Mouse (Mus musculus) liver, adult 2 months (tissue): ENCODE measurements around the gene Slc44a4. TPM values are rescaled to one million over a fixed set of nuclear protein-coding genes. Genes with fewer than 3 reads are reported as not detected.
A peak's percentile ranks its signal among the peaks of the same experiment; 100 is the strongest.
"Not testable (repeated sequence)": the region's sequence is repeated elsewhere in the genome, so short reads cannot be mapped to it uniquely, and the experiment has no call there.

ENCODE experiments used
- DNase-seq: peaks from one replicate; pipeline ENCODE4 v3.0.0-alpha.2; 2011; ENCODE audit warnings: low read depth, low spot score; ENCODE audit errors: extremely low read depth
- H3K27ac ChIP-seq: fragments of 200-500 bp; replicated peaks from 2 replicates; pipeline ENCODE4 v1.5.1; 2012; ENCODE audit warnings: low read depth, mild to moderate bottlenecking, control low read depth, inconsistent platforms, low read length; ENCODE audit not compliant: insufficient read depth
- H3K27me3 ChIP-seq: fragments of 200-500 bp; 2 replicates; pipeline ENCODE4 v1.6.1; 2012; ENCODE audit warnings: mild to moderate bottlenecking, moderate library complexity, low read length, inconsistent platforms; ENCODE audit not compliant: control insufficient read depth, insufficient read depth
- H3K36me3 ChIP-seq: fragments of 200-500 bp; 2 replicates; pipeline ENCODE4 v1.6.1; 2012; ENCODE audit warnings: low read length, inconsistent platforms; ENCODE audit not compliant: control insufficient read depth, insufficient read depth
- H3K4me1 ChIP-seq: fragments of 200-500 bp; 2 replicates; pipeline ENCODE4 v1.6.1; 2011; ENCODE audit warnings: low read length; ENCODE audit not compliant: control insufficient read depth, insufficient read depth
- H3K4me3 ChIP-seq: fragments of 200-500 bp; 2 replicates; pipeline ENCODE4 v1.5.1; 2011; ENCODE audit warnings: low read depth, mild to moderate bottlenecking, control low read depth, low read length, moderate library complexity; ENCODE audit not compliant: insufficient read depth
- H3K79me2 ChIP-seq: fragments of 200-500 bp; 2 replicates; pipeline ENCODE4 v1.6.1; 2012; ENCODE audit warnings: inconsistent platforms, mild to moderate bottlenecking, low read length, moderate library complexity; ENCODE audit not compliant: control insufficient read depth, insufficient read depth
- H3K9ac ChIP-seq: fragments of 200-500 bp; 2 replicates; pipeline ENCODE4 v1.6.1; 2012; ENCODE audit warnings: low read depth, mild to moderate bottlenecking, control low read depth, inconsistent platforms, low read length
- CTCF ChIP-seq: fragments of 200-500 bp; IDR thresholded peaks from 2 replicates; pipeline ENCODE4 v1.5.1; 2011; ENCODE audit warnings: low read depth, low read length, control low read depth
- POLR2A ChIP-seq: fragments of 200-500 bp; IDR thresholded peaks from 2 replicates; pipeline ENCODE4 v1.6.1; 2011; ENCODE audit warnings: low read length, control low read depth; ENCODE audit not compliant: insufficient read depth; ENCODE audit errors: extremely low read depth
- WGBS: fragments of 180-500 bp; shearing (Covaris S2); methylation state at CpG from one replicate; pipeline ENCODE4 v1.1.7; 2018; 5-methylcytosine and 5-hydroxymethylcytosine counted together
- polyA plus RNA-seq: library from polyadenylated mRNA; depleted of rRNA; stranded (reverse); fragments of >200 nt; gene quantifications from 2 replicates; pipeline ENCODE4 v1.2.3, GENCODE M21; 2012
- total RNA-seq: library from RNA; depleted of rRNA; stranded (reverse); fragments of >200 nt; gene quantifications from 2 replicates; pipeline ENCODE4 v1.2.3, GENCODE M21; 2014

Slc44a4 gene
- total and polyA plus RNA-seq, 2 experiments = 0.18 to 0.35 TPM

DNA sequence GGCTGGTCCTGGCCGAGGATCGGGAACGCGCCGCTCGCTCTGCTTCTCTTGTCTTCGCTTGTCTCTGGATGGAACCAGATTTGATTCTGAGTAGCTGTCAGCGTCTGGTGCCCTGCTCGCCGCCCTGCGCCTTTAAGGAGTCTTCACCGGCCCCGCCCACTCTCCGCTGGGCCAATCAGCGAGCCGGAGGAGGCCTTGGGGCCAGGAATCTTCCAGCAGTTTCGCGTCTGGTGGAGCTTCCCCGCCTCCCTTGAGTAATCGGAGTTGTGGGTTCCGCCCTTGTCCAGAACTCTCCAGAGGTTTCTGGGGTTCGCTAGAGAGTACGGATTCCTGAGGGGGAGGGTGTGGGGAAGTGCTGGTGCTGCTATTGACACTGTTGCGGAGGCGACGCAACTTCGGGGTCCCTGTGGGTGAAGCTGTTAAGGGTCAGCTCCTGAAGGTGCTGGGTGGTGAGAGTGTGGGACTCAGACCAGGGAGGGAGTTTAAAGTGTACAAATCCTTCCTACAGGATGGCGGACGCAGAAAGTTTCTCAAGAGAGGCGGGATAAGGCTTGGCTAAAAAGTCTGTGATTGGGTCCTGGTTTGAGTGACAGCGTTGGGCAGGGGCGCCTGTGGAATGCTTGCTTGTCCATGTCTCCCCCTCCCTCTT, 45.0 kb downstream of the Slc44a4 start, which contains the start of gene Hspa1b:
TSS of gene Hspa1b (minus strand) at position 109 of the 649 bp plus-strand sequence.
- peak within 1 kb of the TSS; percentile 54 for H3K4me3 ChIP-seq
- not testable (repeated sequence) for H3K79me2 ChIP-seq, H3K36me3 ChIP-seq, H3K4me1 ChIP-seq, H3K27me3 ChIP-seq
- peak within 1 kb of the TSS; percentile 81 for H3K27ac ChIP-seq
- WGBS = under 1% methylated on average over 32 of the region's 32 CpGs
- H3K9ac ChIP-seq = peak within 1 kb of the TSS; percentile 74
- TF ChIP-seq POLR2A = peak; percentile 53; the same call in 1 of the 2 replicates
- DNase-seq = peak; percentile 68

GRCm38 (mm10) chr17:34959881-34960515, 45.7 kb downstream of the Slc44a4 start:
- Histone ChIP-seq H3K27me3 (no peaks in the 10 kb centered on the region), H3K9ac (peak overlapping the region; percentile 74), H3K4me1 (peaks cover 7% of the 10 kb centered on the region), H3K36me3 (no peaks in the 10 kb centered on the region), H3K27ac (peak overlapping the region; percentile 81), H3K4me3 (peak overlapping the region; percentile 4; the same call in 1 of the 2 replicates), H3K79me2 (no peaks in the 10 kb centered on the region)
- DNase-seq = peak; percentile 64
- WGBS = 14% methylated on average over 12 of the region's 12 CpGs
- no peak for TF ChIP-seq POLR2A
- TF ChIP-seq CTCF = no peak

DNA sequence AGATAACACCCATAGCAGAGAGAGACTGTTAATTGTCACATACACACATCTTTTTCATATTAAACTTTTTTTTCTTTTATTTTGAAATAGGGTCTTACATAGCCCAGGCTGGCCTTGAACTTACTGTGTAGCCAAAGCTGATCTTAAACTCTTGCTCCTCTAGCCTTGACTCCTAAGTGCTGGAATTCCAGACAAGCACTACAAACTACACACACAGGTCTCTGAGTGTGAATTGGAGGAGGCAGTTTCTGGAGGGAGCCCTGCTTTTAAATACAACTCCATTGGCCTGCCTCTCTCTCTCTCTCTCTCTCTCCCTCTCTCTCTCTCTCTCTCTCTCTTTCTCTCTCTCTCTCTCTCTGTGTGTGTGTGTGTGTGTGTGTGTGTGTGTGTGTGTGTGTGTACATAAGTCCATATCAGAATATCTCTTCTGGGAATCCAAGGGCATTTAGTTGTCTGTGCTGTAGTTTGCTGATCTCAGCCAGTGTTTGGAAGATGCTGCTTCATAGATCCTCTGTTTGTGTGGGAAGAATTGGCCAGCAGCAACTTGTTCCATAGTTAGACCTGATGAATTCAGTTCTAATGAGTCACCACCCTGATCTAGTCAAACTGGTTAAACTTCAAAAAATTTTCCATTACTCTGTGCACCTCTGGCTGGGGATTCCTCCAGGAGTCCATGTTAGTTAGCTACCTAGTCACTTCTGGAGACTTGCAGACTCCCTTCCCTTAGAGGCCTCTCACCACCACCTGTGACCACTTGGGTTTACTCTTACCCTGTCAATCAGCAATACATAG, 46.6 kb downstream of the Slc44a4 start:
- H3K79me2 ChIP-seq = no peaks in the 10 kb centered on the region
- no peak for TF ChIP-seq POLR2A
- TF ChIP-seq CTCF = no peak
- no peaks in the 10 kb centered on the region for H3K36me3 ChIP-seq
- no peaks in the 10 kb centered on the region for H3K27me3 ChIP-seq
- no peak overlapping the region for H3K27ac ChIP-seq
- no peak overlapping the region for H3K9ac ChIP-seq
- DNase-seq = no peak
- peaks cover 5% of the 10 kb centered on the region for H3K4me1 ChIP-seq
- no peak overlapping the region for H3K4me3 ChIP-seq

DNA sequence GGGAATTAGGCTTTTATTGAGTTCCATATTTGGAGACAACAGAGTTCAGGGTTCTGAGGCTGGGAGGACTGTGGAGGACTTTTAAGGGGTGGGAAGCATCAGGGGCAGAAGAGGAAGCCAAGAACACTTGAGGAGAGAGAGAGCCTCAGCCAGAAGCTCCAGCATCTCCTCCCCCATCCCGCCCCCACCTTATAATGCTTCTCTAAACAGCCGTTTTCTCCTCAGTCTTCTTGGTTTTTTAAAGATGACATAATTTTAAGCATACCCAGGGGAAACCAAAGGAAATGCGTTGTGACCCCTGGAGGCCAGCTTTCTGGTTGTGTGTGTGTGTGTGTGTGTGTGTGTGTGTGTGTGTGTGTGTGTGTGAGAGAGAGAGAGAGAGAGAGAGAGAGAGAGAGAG, 47.9 kb downstream of the Slc44a4 start:
- no peaks in the 10 kb centered on the region for H3K36me3 ChIP-seq
- DNase-seq = no peak
- no peak overlapping the region for H3K27ac ChIP-seq
- no peaks in the 10 kb centered on the region for H3K27me3 ChIP-seq
- TF ChIP-seq CTCF (no peak), POLR2A (no peak)
- 65% methylated on average over 3 of the region's 3 CpGs for WGBS
- no peak overlapping the region for H3K4me3 ChIP-seq
- H3K4me1 ChIP-seq = peaks cover 5% of the 10 kb centered on the region
- H3K79me2 ChIP-seq = no peaks in the 10 kb centered on the region
- H3K9ac ChIP-seq = no peak overlapping the region

GRCm38 (mm10) chr17:34962841-34963240, 48.6 kb downstream of the Slc44a4 start:
- no peaks in the 10 kb centered on the region for H3K79me2 ChIP-seq
- H3K27ac ChIP-seq = no peak overlapping the region
- WGBS = 93% methylated on average over 1 of the region's 1 CpGs
- H3K4me1 ChIP-seq = peaks cover 5% of the 10 kb centered on the region
- no peaks in the 10 kb centered on the region for H3K27me3 ChIP-seq
- no peak overlapping the region for H3K9ac ChIP-seq
- no peak for TF ChIP-seq CTCF
- TF ChIP-seq POLR2A = no peak
- DNase-seq = no peak
- no peaks in the 10 kb centered on the region for H3K36me3 ChIP-seq
- no peak overlapping the region for H3K4me3 ChIP-seq

DNA sequence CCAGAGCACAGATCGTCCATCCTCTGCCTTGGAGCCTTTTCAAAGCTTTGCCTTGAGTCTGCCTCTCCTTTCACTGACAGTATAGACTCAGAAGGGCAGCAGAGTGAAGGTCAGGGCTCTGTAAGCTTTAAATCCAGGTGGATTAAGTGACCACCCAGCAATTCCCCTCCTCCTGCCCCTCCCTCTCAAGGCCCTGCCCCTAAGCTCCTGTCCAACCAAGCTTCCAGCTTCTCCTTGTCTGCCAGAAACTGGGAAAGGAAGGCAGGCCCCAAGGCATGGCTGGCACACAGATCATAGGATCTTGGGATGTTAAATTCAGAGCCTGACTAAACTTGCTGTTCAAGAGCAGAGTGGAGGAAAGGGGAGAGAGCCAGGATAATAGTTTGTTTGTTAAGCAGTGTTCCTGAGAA, 50.4 kb downstream of the Slc44a4 start:
- no peak for DNase-seq
- H3K36me3 ChIP-seq = no peaks in the 10 kb centered on the region
- H3K27me3 ChIP-seq = no peaks in the 10 kb centered on the region
- H3K4me1 ChIP-seq = peaks cover 5% of the 10 kb centered on the region
- TF ChIP-seq POLR2A (no peak), CTCF (no peak)
- H3K27ac ChIP-seq = peak overlapping the region; percentile 0; the same call in 1 of the 2 replicates
- WGBS = 44% methylated on average over 1 of the region's 1 CpGs
- no peak overlapping the region for H3K9ac ChIP-seq
- H3K4me3 ChIP-seq = no peak overlapping the region
- no peaks in the 10 kb centered on the region for H3K79me2 ChIP-seq
